Mouse (Mus musculus) heart, postnatal 36 days (tissue): ENCODE measurements around the gene Sel1l3. TPM values are rescaled to one million over a fixed set of nuclear protein-coding genes. Genes with fewer than 3 reads are reported as not detected.

Source experiments
- DNase-seq, 2 experiments: peaks; one replicate each; pipeline ENCODE4 v3.0.0; 2021 to 2022
- intact Hi-C: fragments of 180-260 bp; cut with DNase I; formaldehyde crosslinking; loops from one replicate; pipeline ENCODE4 v1.15.1; 2025
- total RNA-seq, 2 experiments: library from RNA; stranded (reverse); gene quantifications; 2 replicates each; pipeline ENCODE4 v1.2.3; 2021

Sel1l3 gene
- total RNA-seq, 2 experiments from 2014 or later = 1.3 to 2.8 TPM

- intact Hi-C loops = no loop called here
- peak in 1 of 2 experiments; percentile 5 for DNase-seq
These were observed 108.0 kb downstream of the Sel1l3 start for GRCm38 (mm10) chr5:53105716-53106115.

- DNase-seq = no peak
- intact Hi-C loops = no loop called here
These were observed 109.4 kb downstream of the Sel1l3 start for GRCm38 (mm10) chr5:53104177-53104855.

- intact Hi-C loops = no loop called here
- DNase-seq = no peak
These were observed 111.8 kb downstream of the Sel1l3 start for GRCm38 (mm10) chr5:53101848-53102473.

- intact Hi-C loops = no loop called here
- DNase-seq = no peak
These were observed 122.4 kb downstream of the Sel1l3 start for GRCm38 (mm10) chr5:53091331-53091730.

GRCm38 (mm10) chr5:53087452-53087851, 126.3 kb downstream of the Sel1l3 start:
- no peak for DNase-seq

GRCm38 (mm10) chr5:53078453-53078852, 135.3 kb downstream of the Sel1l3 start:
- intact Hi-C loops = no loop called here
- DNase-seq = no peak

More at GRCm38 (mm10) chr5:53087452-53087851, 126.3 kb downstream of the Sel1l3 start:
- intact Hi-C loops = no loop called here

- no peak for DNase-seq
- intact Hi-C loops = no loop called here
These were observed 139.2 kb downstream of the Sel1l3 start for GRCm38 (mm10) chr5:53074553-53074952.

GRCm38 (mm10) chr5:53061532-53062130, 152.1 kb downstream of the Sel1l3 start:
- no peak for DNase-seq
- intact Hi-C loops = no loop called here

Other genes starting within 250 kb of the Sel1l3 start
- gene Slc34a2, start 175.8 kb downstream of the Sel1l3 start, total RNA-seq = under 1 TPM in 1 of 2 experiments, not detected in 1; 0.05 TPM
- 100 to 1,000 TPM in 1 of 2 experiments, 10 to 100 TPM in 1; 95.9 to 107 TPM for gene Smim20, start 53.2 kb upstream of the Sel1l3 start, total RNA-seq